Mouse (Mus musculus) gastrocnemius, adult 18-20 months (tissue): ENCODE results near the gene Pcolce. TPM values are rescaled to one million over a fixed set of nuclear protein-coding genes. Genes with fewer than 3 reads are reported as not detected.
"Not testable (repeated sequence)": the region's sequence is repeated elsewhere in the genome, so short reads cannot be mapped to it uniquely, and the experiment has no call there.

ENCODE experiments used
- DNase-seq: peaks from one replicate; pipeline ENCODE4 v3.0.0; 2021; ENCODE audit warnings: low spot score
- total RNA-seq, 2 experiments: library from RNA; stranded (reverse); gene quantifications; 2 replicates each; pipeline ENCODE4 v1.2.3; 2021

Pcolce gene
- total RNA-seq, 2 experiments from 2014 or later = 31.2 to 44.1 TPM

DNA sequence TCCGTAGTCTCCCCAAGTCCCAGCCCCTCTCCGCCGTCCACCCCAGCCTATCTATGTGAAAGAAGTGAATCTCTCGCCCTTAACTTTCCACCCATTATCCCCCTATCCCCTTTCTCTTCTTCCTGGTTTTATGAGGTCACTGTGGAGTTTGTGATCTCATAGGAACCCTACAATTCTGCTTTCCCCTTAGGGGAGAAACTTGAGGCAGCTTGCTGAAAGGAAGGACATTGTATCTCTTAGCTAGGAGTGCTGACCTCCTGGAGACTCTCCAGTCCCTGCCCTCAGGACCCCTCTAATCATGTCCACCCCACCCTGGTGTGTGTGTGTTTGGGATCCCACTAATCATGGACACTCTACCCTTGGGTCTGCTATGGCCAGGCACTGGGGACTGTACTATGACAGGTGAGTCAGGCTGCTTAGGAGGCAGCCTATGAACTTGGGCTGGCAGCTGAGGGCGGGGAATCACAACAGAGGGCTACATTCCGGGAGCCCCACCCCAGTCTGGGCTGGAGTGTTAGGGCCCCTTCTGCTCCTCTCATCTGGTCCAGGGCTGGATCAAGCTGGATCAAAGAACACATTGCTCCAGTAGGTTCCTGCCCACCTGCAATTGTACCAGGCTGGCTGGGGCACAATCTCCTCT, 16.4 kb upstream of the Pcolce start:
- DNase-seq = no peak

- peak; percentile 35 for DNase-seq
These were observed 15.7 kb upstream of the Pcolce start for GRCm38 (mm10) chr5:137629306-137629721.

DNA sequence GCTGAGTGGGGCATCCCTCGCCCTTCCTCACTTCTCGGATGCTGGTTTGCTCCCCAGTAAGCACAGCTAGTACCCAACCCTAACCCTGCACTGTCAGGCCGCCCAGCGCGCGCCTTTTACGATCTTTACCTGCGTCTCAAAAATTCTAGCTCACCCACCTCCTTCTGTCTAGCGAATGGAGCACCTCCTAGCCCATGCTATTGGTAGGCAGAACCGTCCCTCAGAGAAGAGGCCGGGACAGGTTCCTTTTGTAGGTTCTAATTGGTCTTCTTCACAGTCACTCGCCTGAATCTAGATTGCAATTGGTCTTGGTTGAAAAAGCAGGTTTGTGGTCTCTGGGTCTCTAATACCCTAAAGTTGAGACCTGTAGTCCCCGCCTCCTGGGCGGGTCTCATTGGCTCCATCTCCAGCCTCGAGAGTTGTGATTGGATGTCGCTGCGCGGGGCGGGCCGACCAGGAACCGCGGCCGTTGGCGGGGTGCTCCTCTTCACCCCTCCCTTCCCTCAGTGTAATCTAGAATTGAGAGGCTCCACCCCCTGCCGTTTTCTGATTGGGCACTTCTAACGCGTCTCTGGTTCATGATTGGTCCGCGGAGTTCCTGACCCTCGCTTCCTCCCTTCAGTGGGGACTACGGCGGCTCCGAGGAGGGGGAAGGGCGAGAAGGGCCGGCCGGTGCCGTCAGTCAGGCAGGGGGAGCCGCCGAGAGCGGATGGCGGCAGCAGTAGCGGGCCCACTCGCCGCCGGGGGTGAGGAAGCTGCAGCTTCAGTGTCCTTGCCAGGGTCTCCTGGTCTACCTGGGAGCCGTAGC, 15.1 kb upstream of the Pcolce start, which contains the start of the genes Fbxo24, Lrch4 and Gm20605:
TSS of gene Fbxo24 (minus strand) at position 505 of the 808 bp plus-strand sequence.
TSS of gene Lrch4 (plus strand) at position 624 of the 808 bp plus-strand sequence.
TSS of gene Gm20605 (plus strand) at position 678 of the 808 bp plus-strand sequence.
- peak; percentile 99 for DNase-seq

- no peak for DNase-seq
These were observed 14.4 kb upstream of the Pcolce start for GRCm38 (mm10) chr5:137627991-137628390.

DNA sequence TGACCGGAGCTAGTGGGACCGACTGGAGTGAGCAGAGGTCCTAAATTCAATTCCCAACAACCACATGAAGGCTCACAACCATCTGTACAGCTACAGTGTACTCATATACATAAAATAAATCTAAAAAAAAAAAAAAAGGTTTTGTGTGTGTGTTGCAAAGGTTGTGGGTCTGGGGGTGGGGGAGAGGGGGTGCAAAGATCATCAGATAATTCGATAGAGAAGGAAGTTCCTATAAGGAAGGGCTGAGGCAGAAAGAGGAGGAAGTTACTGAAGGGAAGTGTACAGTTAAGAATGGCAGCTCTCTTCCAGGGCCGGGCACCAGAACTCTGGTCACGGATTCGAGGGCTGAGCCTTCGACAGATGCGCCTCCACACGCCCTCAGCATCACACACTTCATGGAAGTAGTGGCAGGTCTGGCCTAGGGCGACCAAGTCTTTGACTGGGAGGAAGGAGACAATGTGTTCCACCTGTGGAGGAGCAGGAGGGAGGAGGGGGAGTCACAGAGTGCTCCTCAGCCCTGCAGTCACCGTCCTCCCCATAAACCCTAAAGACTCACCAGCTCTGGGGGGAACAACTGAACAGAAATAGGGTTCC, 10.4 kb upstream of the Pcolce start:
- no peak for DNase-seq

DNA sequence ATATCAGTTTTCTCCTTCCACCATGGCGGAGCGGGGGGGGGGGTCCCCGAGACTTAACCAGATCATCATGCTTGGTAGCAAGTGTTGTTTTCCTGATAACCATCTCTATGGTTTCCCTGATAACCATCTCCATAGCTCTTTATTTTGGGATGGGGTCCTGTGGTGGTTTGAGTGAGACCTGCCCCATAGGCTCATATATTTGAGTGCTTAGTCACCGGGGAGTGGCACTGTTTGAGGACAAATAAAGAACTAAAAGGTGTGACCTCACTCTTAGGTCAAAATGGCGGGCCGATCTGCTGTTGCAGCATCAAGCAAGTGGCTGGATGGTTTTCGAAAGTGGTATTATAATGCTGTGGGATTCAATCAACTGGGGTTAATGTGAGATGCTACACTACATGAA, 1.8 kb upstream of the Pcolce start:
- DNase-seq = no peak

DNA sequence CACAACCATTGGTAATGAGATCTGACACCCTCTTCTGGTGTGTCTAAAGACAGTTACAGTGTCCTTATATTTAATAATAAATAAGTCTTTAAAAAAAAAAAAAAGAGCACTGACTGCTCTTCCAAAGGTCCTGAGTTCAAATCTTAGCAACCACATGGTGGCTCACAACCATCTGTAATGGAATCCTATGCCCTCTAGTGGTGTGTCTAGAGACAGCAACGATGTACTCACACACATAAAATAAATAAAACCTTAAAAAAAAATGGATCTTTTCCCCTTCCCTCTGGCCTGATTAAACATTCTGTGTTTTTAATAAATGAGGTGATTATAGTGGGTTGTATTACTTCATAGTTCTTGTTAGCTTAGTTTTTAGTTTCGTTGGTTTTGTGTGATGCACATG, 1.3 kb upstream of the Pcolce start:
- DNase-seq = not testable (repeated sequence)

DNA sequence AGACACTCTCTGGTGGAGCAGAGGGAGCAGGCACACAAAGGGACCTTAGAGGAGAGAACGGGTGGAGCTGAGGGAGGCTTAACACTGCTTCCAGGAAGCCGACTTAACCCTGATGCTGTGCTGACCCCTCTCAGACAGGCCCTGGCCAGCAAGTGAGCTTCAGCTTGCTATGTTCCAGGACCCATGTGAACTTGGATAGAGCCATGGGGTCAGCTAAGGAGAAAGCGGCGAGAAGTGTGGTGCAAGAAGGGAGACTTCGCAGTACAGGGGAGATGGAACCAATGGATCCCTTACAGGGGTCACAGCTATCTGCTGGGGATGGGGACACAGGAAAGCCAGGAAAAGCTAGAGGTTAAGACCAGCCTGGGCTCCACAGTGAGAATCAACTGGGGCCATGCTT, 508 bp downstream of the Pcolce start:
- peak; percentile 38 for DNase-seq

- peak; percentile 79 for DNase-seq
These were observed 2.4 kb downstream of the Pcolce start for GRCm38 (mm10) chr5:137611245-137611602.

DNA sequence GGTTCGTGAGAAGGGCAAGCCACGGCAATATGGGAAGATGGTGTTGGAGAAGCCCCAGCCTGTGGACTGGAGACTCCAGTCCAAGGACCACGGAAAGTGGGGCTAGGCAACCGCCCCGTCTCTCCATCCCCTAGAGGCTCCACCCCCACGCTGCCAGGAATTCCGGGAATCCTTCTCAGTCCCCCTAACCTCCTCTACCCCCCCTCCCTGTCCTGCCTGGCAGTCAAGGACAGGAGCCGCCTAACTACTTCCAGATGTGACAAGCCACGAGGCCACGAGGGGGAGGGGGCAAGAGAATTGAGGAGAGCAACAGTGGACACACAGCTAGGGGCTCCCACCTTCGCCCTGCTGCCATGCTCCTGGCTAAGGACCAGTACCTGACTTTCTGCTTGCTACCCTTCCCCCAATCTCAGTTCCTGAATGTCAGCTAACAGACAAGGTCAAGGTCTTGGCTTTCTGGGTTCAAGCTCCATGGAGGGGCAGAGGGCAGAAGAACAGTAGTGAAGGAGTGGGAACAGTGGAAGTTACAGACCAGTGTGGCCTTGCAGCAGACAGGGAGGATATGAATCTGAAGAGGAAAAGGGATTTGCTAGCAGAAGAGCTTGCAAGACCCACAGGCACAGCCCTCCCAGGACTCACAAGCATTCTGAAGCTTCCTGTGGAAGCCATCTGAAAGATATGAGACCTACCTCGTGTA, 2.9 kb downstream of the Pcolce start:
- peak; percentile 89 for DNase-seq

DNA sequence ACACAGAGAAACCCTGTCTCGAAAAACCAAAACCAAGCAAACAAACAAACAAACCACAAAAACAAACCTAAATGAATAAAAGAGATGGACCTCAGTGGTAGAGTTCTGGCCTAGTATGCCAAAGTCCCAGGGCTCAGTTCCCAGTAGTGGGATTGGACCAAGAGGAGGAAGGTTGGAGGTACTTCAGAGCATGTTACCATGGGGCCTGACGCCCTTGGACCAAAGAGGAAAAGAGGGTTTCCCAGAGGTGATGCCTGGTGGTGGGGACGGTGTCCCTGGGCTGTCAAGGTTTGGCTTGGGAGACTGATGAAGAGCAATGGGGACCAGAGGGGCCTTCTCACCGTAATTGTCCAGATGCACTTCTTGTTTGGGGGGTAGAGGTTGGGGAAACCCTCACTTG, 3.5 kb downstream of the Pcolce start:
- no peak for DNase-seq

GRCm38 (mm10) chr5:137609292-137609691, 4.3 kb downstream of the Pcolce start:
- DNase-seq = no peak

DNA sequence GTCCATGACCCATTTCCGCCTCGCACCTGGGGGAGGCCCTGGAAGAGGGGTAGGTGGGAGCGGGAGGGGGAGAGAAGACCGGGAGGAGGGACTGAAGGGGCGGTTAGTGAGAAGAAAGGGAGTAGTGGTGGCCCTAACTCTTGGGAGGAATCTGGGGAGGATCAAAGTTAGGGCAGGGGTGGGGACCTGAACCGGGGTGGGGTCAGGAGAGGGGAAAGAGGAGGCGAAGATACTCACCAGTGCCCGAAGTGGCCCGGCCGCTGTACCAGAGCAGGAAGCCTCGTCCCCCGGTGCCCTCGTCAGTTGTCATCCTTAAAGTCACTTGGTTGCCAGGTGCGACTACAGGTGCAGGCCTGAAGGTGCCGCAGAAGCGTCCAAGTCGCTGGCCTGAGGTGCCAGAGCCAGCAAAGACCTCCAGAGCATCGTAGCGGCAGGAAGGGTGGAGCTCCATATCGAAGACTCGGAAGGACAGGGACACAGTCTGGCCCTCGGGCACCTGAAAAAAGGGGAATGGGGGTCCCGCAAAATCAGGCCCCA, 4.9 kb downstream of the Pcolce start:
- no peak for DNase-seq

DNA sequence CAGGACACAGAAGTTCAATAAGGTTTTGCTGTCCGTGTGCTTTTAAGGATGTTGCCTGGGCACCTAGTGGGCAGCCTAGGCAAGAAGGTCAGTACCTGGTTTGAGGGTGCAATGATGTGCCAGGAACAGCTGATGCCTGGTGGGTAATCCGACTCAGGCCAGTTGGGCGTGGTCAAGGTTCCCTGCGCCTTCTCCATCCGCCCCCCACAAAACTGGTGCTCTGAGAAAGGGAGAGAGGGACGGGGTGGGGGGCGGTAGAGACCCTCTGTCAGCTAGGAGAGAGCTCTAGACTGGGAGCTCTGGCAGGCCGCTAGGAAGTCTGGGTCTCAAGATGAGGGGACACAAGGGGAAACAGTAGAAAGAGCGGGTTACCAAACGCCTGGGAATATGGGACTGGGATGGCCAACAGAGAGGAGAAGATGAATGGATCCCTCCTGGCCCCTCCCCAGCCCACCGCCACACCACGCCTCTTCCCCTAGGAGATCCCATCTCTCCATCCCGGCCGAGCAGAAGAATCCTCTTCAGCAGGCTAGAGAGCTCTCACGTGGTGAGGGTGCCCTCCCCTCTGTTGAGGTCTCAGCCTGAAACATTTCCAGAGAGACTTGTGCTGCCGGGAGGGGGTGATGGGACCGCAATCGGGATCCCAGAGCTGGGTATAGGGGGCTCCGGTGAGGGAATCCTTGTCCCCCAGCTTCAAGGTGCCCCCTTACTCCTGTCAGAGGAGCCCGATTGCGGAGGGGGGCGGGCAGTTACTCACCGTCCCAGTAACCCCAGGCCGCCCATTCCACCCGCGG, 5.5 kb downstream of the Pcolce start:
- no peak for DNase-seq

DNA sequence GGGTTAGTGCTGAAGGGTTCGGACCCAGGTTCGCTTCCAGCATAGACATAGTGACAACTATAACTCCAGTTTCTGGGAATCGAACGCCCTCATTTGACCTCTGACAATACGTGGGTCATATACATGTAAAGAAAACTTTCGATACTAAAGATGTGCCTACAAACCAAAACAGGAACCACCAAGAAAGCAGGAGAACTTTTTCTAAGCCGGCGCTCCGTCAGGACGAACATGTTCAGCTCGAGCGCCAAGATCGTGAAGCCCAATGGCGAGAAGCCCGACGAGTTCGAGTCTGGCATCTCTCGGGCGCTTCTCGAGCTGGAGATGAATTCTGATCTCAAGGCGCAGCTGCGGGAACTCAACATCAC, 12.2 kb downstream of the Pcolce start:
- DNase-seq = peak; percentile 46

- peak; percentile 97 for DNase-seq
These were observed 12.8 kb downstream of the Pcolce start, which contains the start of gene Mospd3 for GRCm38 (mm10) chr5:137600619-137601364. Mospd3 (minus strand) TSS chr5:137601058.

- DNase-seq = no peak
These were observed 13.3 kb downstream of the Pcolce start for GRCm38 (mm10) chr5:137600281-137600618.

- DNase-seq = no peak
These were observed 14.0 kb downstream of the Pcolce start for GRCm38 (mm10) chr5:137599600-137599999.

DNA sequence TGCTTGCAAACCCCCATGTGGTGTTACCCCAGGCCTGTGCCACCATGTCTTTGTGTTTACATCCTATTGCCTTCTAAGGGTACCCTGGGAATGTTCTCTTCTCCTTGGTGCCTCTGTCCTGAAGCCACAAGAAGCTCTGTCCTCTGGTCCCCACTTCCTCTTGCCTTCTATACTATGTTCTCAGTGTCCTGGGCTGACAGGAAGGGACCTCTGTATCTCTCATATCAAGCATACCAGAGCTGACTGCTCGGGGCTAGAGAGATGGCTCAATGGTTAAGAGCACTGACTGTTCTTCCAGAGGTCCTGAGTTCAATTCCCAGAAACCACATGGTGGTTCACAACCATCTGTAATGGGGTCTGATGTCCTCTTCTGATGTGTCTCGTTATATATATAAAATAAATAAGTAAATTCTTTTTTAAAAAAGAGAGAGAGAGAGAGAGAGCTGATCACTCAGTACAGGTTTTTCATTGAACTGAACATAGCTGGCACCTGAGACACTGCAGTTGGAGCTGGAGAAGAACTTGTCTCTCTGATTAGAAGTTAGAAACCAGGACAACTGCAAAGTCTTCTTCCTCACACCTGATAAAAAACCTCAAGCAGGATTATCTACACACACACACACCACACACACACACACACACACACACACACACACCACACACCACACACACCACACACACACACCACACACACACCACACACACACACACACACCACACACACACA, 15.3 kb downstream of the Pcolce start:
- no peak for DNase-seq
